Mouse (Mus musculus): ENCODE data around the gene Mpv17l2.

Mpv17l2 gene

DNA sequence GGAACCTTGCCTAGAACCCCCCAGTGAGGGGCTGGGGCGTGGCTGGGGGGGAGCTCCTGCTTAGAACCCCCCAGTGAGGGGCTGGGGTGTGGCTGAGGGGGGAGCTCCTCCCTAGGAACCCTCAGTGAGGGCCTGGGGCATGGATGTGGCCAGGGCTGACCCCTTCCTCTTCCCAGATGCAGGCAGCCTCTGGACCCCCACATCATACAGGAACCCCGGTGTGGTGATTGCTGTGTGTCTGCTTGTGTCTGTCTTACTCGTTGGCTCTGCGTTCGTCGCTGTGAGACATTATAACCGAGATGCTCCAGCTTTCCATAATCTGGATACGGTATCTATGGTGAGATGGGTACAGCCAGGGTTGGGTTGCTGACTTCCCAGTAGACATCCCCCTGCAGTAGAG lies 39.1 kb downstream of the Mpv17l2 start:
- DNase-seq (ENCODE audit: low read depth) = no peak

- DNase-seq (ENCODE audit: low read depth) = peak; percentile 92
Observed at GRCm38 (mm10) chr8:70720739-70721138, 40.0 kb downstream of the Mpv17l2 start.

- no peak for DNase-seq (ENCODE audit: low read depth)
Observed at GRCm38 (mm10) chr8:70719796-70720270, 40.9 kb downstream of the Mpv17l2 start.

GRCm38 (mm10) chr8:70718297-70718696 lies 42.4 kb downstream of the Mpv17l2 start, which contains the start of gene Gm3336:
Gene Gm3336, plus strand, starts transcription at chr8:70718543.
- DNase-seq (ENCODE audit: low read depth) = peak; percentile 84

DNA sequence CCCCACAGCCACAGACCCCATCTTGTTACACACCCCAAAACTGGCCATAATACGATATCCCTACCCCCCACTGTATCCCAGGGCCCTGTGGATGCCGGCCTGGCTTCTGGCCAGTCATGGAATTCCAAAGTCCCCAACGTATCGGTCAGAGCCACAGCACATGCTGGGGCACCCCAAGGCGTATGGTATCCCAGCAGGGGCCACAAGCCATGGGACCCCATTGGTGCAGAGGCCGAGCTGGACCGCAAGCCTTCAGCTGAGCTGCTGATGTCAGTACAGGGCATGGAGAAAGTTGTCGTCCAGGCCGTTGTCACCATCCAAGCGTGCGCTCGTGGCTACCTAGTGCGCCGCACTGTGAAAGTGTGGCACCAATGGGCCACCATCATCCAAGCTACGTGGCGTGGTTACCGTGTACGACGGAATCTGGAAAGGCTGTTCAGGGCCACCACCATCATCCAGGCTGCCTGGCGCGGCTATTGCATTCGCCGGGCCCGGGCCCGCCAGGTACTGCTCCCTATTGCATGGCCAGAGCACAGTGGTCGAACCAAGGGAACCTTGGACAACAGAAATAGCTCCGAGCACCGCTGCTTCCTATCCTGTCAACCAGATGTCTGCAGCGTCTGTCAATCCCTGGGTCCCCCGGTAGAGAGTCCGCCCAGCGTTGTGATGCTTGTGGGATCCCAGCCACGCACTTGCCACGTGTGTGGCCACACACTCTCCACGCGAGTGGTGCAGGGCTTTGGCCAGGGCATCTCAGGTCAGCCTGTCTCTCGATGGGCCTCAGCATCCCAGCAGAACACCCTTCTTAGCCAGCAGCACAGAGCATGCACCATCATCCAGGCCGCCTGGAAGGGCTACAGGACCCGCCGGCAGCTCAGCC lies 44.0 kb downstream of the Mpv17l2 start:
- DNase-seq (ENCODE audit: low read depth) = no peak

DNA sequence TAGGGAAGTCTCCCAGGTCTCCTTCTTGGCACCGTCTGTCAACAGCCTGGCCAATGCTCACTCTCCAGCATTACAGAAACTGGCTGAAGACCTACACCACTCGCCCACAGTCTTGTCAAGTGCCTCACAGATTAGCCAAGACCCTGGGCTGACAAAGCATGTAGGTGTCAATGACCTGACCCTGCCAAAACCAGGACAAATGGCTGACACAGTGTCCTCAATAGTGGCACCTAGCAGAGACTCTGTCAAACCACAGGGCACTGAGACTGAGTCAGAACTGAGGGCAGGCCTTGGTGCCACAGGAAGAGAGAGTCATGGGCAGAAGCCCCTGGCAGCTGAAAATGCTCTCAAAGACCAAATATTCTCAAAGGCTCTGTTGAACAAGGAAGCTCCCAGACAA lies 45.7 kb downstream of the Mpv17l2 start:
- no peak for DNase-seq (ENCODE audit: low read depth)

- no peak for DNase-seq (ENCODE audit: low read depth)
Observed at GRCm38 (mm10) chr8:70713991-70714390, 46.8 kb downstream of the Mpv17l2 start.

DNA sequence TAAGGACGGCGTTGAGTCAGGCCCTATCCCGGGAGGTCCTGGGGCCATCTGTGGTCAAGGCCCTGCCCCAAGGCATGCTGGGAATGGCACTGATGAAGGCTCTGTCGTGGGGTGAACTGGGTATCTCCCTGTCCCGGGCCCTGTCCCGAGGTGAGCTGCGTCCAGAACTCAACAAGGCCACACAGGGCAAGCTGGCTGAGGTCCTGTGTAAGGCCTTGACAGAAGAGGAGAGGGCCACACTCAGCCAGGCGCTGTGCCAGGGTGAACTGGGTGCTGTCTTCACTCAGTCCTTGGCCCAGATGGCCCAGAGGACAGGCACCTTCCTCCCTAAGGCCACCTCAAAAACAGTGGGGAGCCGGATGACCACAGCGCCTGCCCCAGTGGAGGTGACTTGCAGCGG lies 49.7 kb downstream of the Mpv17l2 start:
- DNase-seq (ENCODE audit: low read depth) = no peak

- no peak for DNase-seq (ENCODE audit: low read depth)
Observed at GRCm38 (mm10) chr8:70710296-70710695, 50.5 kb downstream of the Mpv17l2 start.

- DNase-seq (ENCODE audit: low read depth) = no peak
Observed at GRCm38 (mm10) chr8:70709794-70710193, 51.0 kb downstream of the Mpv17l2 start.

All from induced T-regulatory cell, adult 2 months (primary cell).